Mouse (Mus musculus): Measurements from ENCODE around the gene Lrfn3.

Gene Lrfn3

DNA sequence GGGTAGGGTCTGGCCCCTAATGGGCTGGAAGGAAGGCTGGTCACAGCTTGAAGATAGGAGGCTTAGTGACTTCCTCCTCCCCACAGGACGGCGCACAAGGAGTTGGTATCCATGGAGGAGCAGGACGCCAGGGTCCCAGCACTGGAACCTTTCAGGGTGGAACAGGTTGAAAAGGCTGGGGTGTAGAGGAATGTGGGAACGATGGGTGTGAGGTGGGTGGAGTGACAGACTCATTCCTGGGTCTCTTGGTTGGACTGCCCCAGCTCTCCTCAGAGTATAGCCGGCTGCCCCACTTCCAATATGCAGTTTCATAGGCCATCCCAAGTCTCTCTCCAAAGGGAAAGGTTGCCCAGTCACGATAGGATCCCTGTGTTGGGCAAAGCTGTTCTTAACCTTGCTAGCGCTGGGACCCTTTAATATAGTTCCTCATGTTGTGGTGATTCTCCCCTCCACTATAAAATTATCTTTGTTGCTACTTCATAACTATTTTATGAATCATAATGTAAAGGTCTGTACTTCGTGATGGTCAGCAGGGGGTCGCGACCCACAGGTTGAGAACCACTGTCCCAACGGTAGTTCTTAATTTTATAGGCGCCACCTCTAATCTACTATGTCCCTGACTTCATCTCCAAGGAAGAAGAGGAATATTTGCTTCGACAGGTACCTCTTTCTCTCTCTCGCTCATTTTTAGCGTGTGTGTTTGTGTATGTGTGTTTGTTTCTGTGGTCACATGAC is 53.0 kb downstream of the Lrfn3 start:
- TF ChIP-seq GATA4 (IDR thresholded peaks at IDR 0.05; ENCODE audit: insufficient replicate concordance, low read length): no peak

DNA sequence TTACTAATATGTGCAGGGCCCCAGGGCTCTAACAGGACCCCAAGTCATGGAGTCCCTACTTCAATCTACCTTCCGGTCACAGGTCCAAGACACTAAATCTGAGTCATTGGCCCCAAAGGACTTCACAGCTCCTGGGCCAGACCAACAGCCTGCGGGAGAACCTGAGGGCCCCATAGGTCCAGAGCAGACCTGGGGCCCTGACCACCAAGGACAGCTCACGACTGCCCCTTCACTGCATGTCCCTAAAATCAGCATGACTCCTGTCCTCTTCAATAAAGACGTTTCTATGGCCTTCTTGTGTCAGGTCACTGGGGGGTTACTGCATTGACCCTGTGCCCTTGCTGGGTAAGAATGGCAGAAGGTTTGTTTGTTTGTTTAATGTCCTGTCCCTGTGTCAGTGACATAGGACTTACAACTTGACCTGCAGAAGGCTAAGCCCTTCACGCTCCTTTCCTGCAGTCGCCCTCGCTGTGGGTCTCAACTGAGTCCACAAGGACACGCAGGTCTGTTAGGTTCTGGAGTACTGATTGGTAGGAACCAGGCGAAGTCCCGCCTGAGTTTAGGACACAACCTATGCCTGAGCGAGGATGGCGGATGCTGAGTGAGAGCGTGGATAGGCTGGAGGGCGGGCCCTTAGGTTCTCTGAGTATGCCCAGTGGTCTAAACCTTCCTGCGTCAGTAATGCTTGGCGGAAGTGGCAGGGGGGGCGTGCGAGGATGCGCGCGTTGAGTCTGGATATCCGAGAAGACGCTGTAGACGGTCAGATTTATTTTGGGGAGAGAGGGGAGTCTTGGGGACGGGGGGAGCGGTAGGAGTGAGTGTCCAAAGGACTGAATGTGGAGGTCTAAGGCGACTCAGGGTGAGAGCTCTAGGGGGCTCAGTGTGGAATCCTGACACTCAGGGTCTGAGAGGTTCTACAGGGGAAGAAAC is 54.2 kb downstream of the Lrfn3 start, which contains the start of gene Alkbh6:
Alkbh6 (plus strand) TSS at position 642 of the 930 bp plus-strand sequence.
- no peak for TF ChIP-seq GATA4 (IDR thresholded peaks at IDR 0.05; ENCODE audit: insufficient replicate concordance, low read length)

DNA sequence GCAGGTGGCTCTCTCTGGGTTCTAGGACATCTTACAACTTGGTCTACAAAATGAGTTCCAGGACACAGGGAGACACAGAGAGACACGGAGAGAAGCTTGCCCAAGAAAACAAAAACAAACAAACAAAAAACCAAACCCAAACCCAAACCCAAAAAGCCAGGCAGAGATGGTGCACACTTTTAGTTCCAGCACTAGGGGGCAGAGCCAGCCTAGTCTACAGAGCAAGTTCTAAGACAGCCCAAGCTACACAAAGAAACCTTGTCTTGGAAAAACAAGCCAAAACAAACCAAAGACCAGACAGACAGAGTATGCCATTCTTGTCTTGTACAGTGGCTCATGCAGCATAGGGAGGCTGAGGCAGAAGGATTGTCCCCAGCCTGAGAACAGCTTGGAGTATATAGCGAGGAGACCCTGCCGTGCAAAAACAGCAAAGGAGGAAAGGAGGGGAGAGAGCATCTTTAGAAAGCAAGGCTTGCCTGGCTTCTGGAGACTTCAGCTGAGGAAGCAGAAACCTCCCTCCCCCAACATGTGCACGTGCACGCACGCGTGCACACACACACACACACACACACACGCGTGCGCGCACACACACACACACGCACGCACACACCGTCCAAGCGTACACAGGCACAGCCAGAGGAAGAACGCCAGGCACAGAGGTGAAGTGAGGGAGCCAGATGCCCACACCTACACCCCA is 56.3 kb downstream of the Lrfn3 start:
- no peak for TF ChIP-seq GATA4 (IDR thresholded peaks at IDR 0.05; ENCODE audit: insufficient replicate concordance, low read length)

Measured in liver, adult (tissue).